34 mouse cellular contexts compared by ENCODE assay signal in genomic region chr9:57310895-57311294, GRCm38 (mm10).
"Had no signal": no experiment of that assay in that cellular context is flagged by ENCODE, and none has a peak within 500 bp of the region (broad histone marks: within the 10 kb centered on the region; RNA-seq: fewer than 3 reads in every experiment).

No protein-coding gene starts in this region.

- H3K4me3 ChIP-seq: heart, embryonic 12.5 days; heart, embryonic 13.5 days; heart, embryonic 15.5 days; hindbrain, embryonic 10.5 days; hindbrain, embryonic 12.5 days; hindbrain, embryonic 13.5 days; hindbrain, embryonic 15.5 days; intestine, embryonic 15.5 days; kidney, embryonic 15.5 days; layer of hippocampus, adult 2 months; left cerebral cortex, adult 2 months had no signal

- H3K9me3 ChIP-seq: heart, embryonic 12.5 days; heart, embryonic 13.5 days; heart, embryonic 15.5 days; hindbrain, embryonic 10.5 days; hindbrain, embryonic 12.5 days; hindbrain, embryonic 13.5 days; hindbrain, embryonic 15.5 days; intestine, embryonic 15.5 days had no signal

- H3K9ac ChIP-seq: heart, embryonic 12.5 days; heart, embryonic 13.5 days; heart, embryonic 15.5 days; hindbrain, embryonic 12.5 days; hindbrain, embryonic 13.5 days; hindbrain, embryonic 14.5 days; hindbrain, embryonic 15.5 days; intestine, embryonic 15.5 days; kidney, embryonic 15.5 days had no signal

- ATAC-seq: hindbrain, embryonic 16.5 days; hindbrain, postnatal 0 days; inflammation-experienced regulatory T-cells, adult 6 months; intestine, embryonic 15.5 days; intestine, embryonic 16.5 days; intestine, postnatal 0 days had no signal

- H3K4me2 ChIP-seq: heart, embryonic 12.5 days; heart, embryonic 13.5 days; heart, embryonic 15.5 days; hindbrain, embryonic 12.5 days; hindbrain, embryonic 13.5 days; hindbrain, embryonic 14.5 days; hindbrain, embryonic 15.5 days; intestine, embryonic 15.5 days; kidney, embryonic 15.5 days had no signal

- H3K4me1 ChIP-seq: heart, embryonic 12.5 days; heart, embryonic 13.5 days; heart, embryonic 15.5 days; hindbrain, embryonic 10.5 days; hindbrain, embryonic 12.5 days; hindbrain, embryonic 13.5 days; hindbrain, embryonic 15.5 days; intestine, embryonic 15.5 days; kidney, embryonic 15.5 days had no signal

- H3K27me3 ChIP-seq: heart, embryonic 12.5 days; heart, embryonic 13.5 days; heart, embryonic 15.5 days; hindbrain, embryonic 12.5 days; hindbrain, embryonic 13.5 days; hindbrain, embryonic 15.5 days; intestine, embryonic 15.5 days; kidney, embryonic 15.5 days had no signal

- H3K36me3 ChIP-seq: heart, embryonic 12.5 days; heart, embryonic 13.5 days; heart, embryonic 15.5 days; hindbrain, embryonic 10.5 days; hindbrain, embryonic 12.5 days; hindbrain, embryonic 13.5 days; hindbrain, embryonic 15.5 days; intestine, embryonic 15.5 days; kidney, embryonic 15.5 days had no signal

- DNase-seq: heart, postnatal 10 days; heart, postnatal 14 days; heart, postnatal 36 days; heart, postnatal 4 days; kidney, adult 11 months; kidney, adult 18-20 months; kidney, adult 2 months; kidney, adult 8-10 months; kidney, adult 9 months; kidney, postnatal 10 days; kidney, postnatal 14 days; kidney, postnatal 25 days; kidney, postnatal 36 days; kidney, postnatal 4 days; layer of hippocampus, adult 9-11 months; layer of hippocampus, postnatal 36 days had no signal

- H3K27ac ChIP-seq: heart, embryonic 13.5 days; heart, embryonic 15.5 days; hindbrain, embryonic 10.5 days; hindbrain, embryonic 12.5 days; hindbrain, embryonic 13.5 days; hindbrain, embryonic 14.5 days; hindbrain, embryonic 15.5 days; hindbrain, postnatal 0 days; intestine, embryonic 15.5 days; kidney, embryonic 15.5 days; kidney, postnatal 0 days; layer of hippocampus, adult 2 months; left cerebral cortex, adult 2 months had no signal
